In genomic region chr4:103793589-103794312, GRCm38 (mm10) we compare ENCODE assay signal across 11 mouse cellular contexts.
DNase-seq lines count a peak whose midpoint lies in the region; ATAC-seq and TF ChIP-seq lines count a peak whose summit lies in the region.
"Had no signal": no experiment of that assay in that cellular context is flagged by ENCODE, and none has a peak within 500 bp of the region (broad histone marks: within the 10 kb centered on the region; RNA-seq: fewer than 3 reads in every experiment).

No protein-coding gene starts in this region.

- no peak overlapping the region for H3K4me3 ChIP-seq in forebrain, postnatal 0 days (ENCODE audit: low read depth, low read length)
- H3K4me3 ChIP-seq in forebrain, embryonic 11.5 days (ENCODE audit: low read depth, low read length) = no peak overlapping the region
- no peak overlapping the region for H3K4me3 ChIP-seq in kidney, embryonic 15.5 days (replicated peaks)
- no peak overlapping the region for H3K4me3 ChIP-seq in intestine, embryonic 15.5 days (replicated peaks)
- H3K4me3 ChIP-seq: liver, embryonic 15.5 days had no signal

- no peaks in the 10 kb centered on the region for H3K36me3 ChIP-seq in forebrain, postnatal 0 days (ENCODE audit: insufficient read depth)
- H3K36me3 ChIP-seq in forebrain, embryonic 11.5 days (ENCODE audit: control insufficient read depth, insufficient read depth, low read length) = no peaks in the 10 kb centered on the region
- no peaks in the 10 kb centered on the region for H3K36me3 ChIP-seq in kidney, embryonic 15.5 days
- H3K36me3 ChIP-seq in intestine, embryonic 15.5 days = no peaks in the 10 kb centered on the region
- H3K36me3 ChIP-seq: liver, embryonic 15.5 days had no signal

- no peak overlapping the region for H3K4me2 ChIP-seq in forebrain, postnatal 0 days (ENCODE audit: low read depth)
- no peak overlapping the region for H3K4me2 ChIP-seq in forebrain, embryonic 11.5 days (ENCODE audit: low read depth, low read length, severe bottlenecking)
- H3K4me2 ChIP-seq in kidney, embryonic 15.5 days = no peak overlapping the region
- H3K4me2 ChIP-seq in intestine, embryonic 15.5 days (replicated peaks) = no peak overlapping the region; the same call in 1 of the 2 replicates
- H3K4me2 ChIP-seq: liver, embryonic 15.5 days had no signal

- peak; percentile 65 for ATAC-seq in forebrain, postnatal 0 days
- ATAC-seq in forebrain, embryonic 11.5 days (replicated peaks; ENCODE audit: low FRiP score) = no peak
- peak; percentile 85 for ATAC-seq in kidney, embryonic 15.5 days (replicated peaks; ENCODE audit: low FRiP score)
- peak; percentile 86 for ATAC-seq in intestine, embryonic 15.5 days

- no peak overlapping the region for H3K9ac ChIP-seq in forebrain, postnatal 0 days
- H3K9ac ChIP-seq in forebrain, embryonic 11.5 days (ENCODE audit: low read length) = no peak overlapping the region
- no peak overlapping the region for H3K9ac ChIP-seq in kidney, embryonic 15.5 days
- H3K9ac ChIP-seq in intestine, embryonic 15.5 days = no peak overlapping the region
- H3K9ac ChIP-seq: liver, embryonic 15.5 days had no signal

- no peak for DNase-seq in forebrain, postnatal 0 days
- DNase-seq in forebrain, embryonic 11.5 days (ENCODE audit: low spot score) = no peak
- DNase-seq in kidney, postnatal 36 days = no peak
- peak; percentile 55 for DNase-seq in brain, adult 2 months (ENCODE audit: low read depth, low spot score)
- no peak for DNase-seq in urinary bladder, postnatal 14 days (ENCODE audit: low spot score)
- DNase-seq in left cerebral cortex, adult 8-10 months (ENCODE audit: low spot score in 2 of 2) = no peak
- DNase-seq: gastrocnemius, postnatal 10 days; right cerebral cortex, postnatal 4 days had no signal

- peak; percentile 31; the same call in 1 of the 2 replicates for TF ChIP-seq CTCF in forebrain, postnatal 0 days (IDR thresholded peaks at IDR 0.05; ENCODE audit: low read depth)

- no peaks in the 10 kb centered on the region for H3K4me1 ChIP-seq in forebrain, postnatal 0 days (ENCODE audit: insufficient read depth)
- H3K4me1 ChIP-seq in forebrain, embryonic 11.5 days (replicated peaks; ENCODE audit: control insufficient read depth, insufficient read depth, low read length) = no peaks in the 10 kb centered on the region
- H3K4me1 ChIP-seq in kidney, embryonic 15.5 days = peaks cover 5% of the 10 kb centered on the region; the same call in 1 of the 2 replicates
- H3K4me1 ChIP-seq in intestine, embryonic 15.5 days (replicated peaks) = 0 out of 2 replicates have a peak, but pooled peaks cover 3% of the 10 kb centered on the region
- H3K4me1 ChIP-seq: liver, embryonic 15.5 days had no signal

- H3K27me3 ChIP-seq in forebrain, postnatal 0 days (ENCODE audit: insufficient read depth, low read length) = no peaks in the 10 kb centered on the region
- H3K27me3 ChIP-seq in forebrain, embryonic 11.5 days (ENCODE audit: control insufficient read depth, insufficient read depth, low read length) = no peaks in the 10 kb centered on the region
- no peaks in the 10 kb centered on the region for H3K27me3 ChIP-seq in kidney, embryonic 15.5 days
- no peaks in the 10 kb centered on the region for H3K27me3 ChIP-seq in intestine, embryonic 15.5 days (replicated peaks)
- H3K27me3 ChIP-seq: liver, embryonic 15.5 days had no signal

- H3K9me3 ChIP-seq in forebrain, postnatal 0 days (ENCODE audit: low read length) = no peaks in the 10 kb centered on the region
- H3K9me3 ChIP-seq in forebrain, embryonic 11.5 days (ENCODE audit: control insufficient read depth, low read length) = no peaks in the 10 kb centered on the region
- H3K9me3 ChIP-seq in kidney, embryonic 15.5 days (replicated peaks) = no peaks in the 10 kb centered on the region
- H3K9me3 ChIP-seq in intestine, embryonic 15.5 days = no peaks in the 10 kb centered on the region
- H3K9me3 ChIP-seq: liver, embryonic 15.5 days had no signal

- no peak overlapping the region for H3K27ac ChIP-seq in forebrain, postnatal 0 days (ENCODE audit: low read depth, low read length)
- H3K27ac ChIP-seq in forebrain, embryonic 11.5 days (ENCODE audit: low read depth, low read length) = no peak overlapping the region
- H3K27ac ChIP-seq in kidney, embryonic 15.5 days = peak overlapping the region; percentile 58
- peak overlapping the region; percentile 72 for H3K27ac ChIP-seq in intestine, embryonic 15.5 days
- H3K27ac ChIP-seq: liver, embryonic 15.5 days had no signal

- 66% methylated on average over 8 of the region's 8 CpGs for whole genome bisulfite sequencing in forebrain, postnatal 0 days
- WGBS in forebrain, embryonic 11.5 days = 90% methylated on average over 8 of the region's 8 CpGs
- WGBS in kidney, embryonic 15.5 days = 62% methylated on average over 8 of the region's 8 CpGs
- WGBS in intestine, embryonic 15.5 days = 40% methylated on average over 8 of the region's 8 CpGs

Comparison
In these comparisons a context has a peak if more than half of its experiments do, and no peak if none do; other contexts are left out.
1. H3K27ac ChIP-seq: peak in kidney, embryonic 15.5 days (single experiment) and intestine, embryonic 15.5 days (single experiment); none in forebrain, postnatal 0 days (single experiment) and forebrain, embryonic 11.5 days (single experiment).